Mouse (Mus musculus): Measurements from ENCODE around the gene Tcf7l1.

Tcf7l1 gene

GRCm38 (mm10) chr6:72744144-72744800, 44.8 kb downstream of the Tcf7l1 start:
- DNase-seq = peak in 1 of 2 experiments; percentile 19

GRCm38 (mm10) chr6:72743624-72744041, 45.4 kb downstream of the Tcf7l1 start:
- peak in 1 of 2 experiments; percentile 12 for DNase-seq

DNA sequence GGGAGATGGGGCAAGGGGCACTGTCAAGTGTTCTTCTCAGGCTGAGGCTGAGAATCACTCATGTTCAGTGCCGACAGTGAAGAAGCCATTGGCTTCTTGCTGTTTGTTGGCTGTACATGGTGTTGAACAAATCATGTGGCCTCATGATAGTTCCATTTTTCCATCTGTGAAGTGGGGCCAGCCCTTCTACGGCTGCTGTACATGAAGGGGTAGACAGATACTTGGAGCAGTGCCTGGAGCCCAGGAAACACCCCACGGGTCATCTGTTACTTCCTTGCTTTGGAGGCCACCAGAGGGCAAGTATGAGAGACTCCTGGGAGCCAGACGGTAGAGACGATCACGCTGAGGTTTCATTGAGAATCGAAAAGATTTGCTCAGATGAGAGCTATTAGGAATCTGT, 46.7 kb downstream of the Tcf7l1 start:
- DNase-seq = peak in 1 of 2 experiments; percentile 16

GRCm38 (mm10) chr6:72740596-72741421, 48.2 kb downstream of the Tcf7l1 start:
- peak; percentile 42 to 65 for DNase-seq

GRCm38 (mm10) chr6:72736872-72737271, 52.2 kb downstream of the Tcf7l1 start:
- no peak for DNase-seq

DNA sequence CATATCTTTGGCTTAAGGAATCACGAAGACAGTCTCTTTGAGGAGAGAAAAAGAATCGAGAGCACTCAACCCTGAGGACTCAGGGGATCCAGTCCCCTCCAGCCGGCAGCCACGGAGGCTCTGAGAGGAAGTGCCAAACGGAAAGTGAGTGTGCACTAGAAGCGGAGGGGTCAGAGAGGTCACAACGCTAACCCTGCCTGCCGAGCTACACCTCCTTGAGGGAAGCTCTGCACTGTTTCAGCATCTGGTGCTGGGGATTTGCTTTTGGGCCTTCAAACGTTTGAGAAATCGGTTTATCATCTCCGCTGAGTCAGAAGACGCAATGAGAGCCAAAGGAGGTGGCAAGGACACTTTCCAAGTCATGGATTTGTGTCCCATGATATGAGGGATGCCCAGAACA, 53.8 kb downstream of the Tcf7l1 start:
- DNase-seq = peak in 1 of 2 experiments; percentile 41

GRCm38 (mm10) chr6:72733375-72733774, 55.7 kb downstream of the Tcf7l1 start:
- DNase-seq = no peak

DNA sequence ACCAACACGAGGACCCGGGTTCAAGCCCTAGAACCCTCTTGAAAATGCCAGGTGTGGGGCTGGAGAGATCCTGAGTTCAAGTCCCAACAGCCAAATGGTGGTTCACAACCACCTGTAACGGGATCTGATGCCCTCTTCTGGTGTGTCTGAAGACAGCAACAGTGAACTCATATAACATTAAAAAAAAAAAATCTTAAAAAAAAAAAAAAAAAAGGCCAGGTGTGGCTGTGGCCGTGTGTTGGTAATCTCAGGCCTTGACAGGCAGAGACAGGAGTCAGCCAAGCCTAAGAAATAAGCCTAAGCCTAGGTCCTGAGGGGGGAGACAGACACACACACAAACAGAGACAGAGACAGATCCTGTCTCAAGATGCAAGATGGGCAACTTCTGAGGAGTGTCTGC, 56.9 kb downstream of the Tcf7l1 start:
- DNase-seq = no peak

DNA sequence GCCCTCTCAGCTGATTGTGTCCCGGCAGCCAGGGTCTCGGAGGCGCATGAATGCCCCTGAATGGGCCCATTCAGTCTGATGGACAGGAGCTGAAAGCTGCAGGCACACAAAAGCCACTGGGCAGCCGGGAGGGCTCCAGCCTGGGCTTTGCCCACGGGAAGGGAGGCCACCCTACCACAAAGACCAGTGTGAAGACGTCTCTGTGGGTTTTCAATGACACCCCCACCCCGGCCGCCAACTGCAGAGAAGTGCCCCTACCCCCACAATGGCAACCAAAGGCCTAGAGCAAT, 58.5 kb downstream of the Tcf7l1 start:
- no peak for DNase-seq

- DNase-seq = no peak
These were observed 59.1 kb downstream of the Tcf7l1 start for GRCm38 (mm10) chr6:72729831-72730559.

DNA sequence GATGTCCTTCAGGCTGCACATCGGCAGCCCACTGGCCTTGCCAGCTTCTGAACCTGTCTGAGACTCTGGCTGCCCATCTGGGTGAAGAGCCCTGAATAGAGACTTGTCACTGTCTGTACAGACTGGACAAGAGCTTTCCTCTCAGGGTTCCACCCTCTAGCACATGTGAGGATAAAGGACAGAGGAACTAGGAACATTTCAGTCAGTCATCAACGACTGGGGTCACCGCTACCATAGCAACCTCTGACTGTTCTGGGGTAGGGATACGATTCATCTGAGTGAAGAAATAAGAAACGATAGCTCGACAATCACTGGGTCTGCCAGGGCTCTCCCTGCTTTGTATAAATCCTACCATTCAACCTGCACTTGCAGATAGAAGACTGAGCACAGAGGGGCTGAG, 61.2 kb downstream of the Tcf7l1 start:
- no peak for DNase-seq

- DNase-seq = peak; percentile 39 to 54
These were observed 64.4 kb downstream of the Tcf7l1 start for GRCm38 (mm10) chr6:72724494-72725180.

DNA sequence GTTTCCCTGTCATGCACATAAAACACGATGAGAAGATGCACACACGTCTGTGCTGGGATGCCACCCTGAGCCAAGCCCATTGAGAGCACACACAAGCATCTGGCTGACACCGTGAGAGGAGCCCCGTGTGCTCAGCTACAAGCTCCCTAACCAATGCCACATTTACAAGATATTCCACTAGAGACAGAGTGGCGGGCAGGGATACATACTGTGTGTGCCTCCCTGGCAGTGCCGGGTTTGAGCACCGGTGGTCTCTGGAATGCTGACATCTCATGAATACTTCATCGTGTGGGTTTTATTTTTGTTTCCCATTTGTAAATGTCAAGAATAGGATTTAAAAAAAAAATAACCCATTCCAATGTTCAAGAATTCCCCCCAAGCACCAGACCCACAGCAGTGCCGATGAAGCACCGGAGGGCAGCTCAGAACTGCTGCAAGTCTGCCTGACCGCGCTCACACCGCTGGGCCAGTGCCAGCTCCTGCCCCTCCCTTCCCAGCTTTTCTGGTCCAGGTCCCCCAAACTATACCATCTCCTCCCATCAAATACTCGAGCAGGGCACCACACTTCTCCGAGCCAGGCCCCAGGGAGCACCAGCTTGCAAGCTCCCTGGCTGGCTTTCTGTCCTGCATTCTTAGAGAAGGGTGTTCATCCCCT, 65.2 kb downstream of the Tcf7l1 start:
- no peak for DNase-seq

DNA sequence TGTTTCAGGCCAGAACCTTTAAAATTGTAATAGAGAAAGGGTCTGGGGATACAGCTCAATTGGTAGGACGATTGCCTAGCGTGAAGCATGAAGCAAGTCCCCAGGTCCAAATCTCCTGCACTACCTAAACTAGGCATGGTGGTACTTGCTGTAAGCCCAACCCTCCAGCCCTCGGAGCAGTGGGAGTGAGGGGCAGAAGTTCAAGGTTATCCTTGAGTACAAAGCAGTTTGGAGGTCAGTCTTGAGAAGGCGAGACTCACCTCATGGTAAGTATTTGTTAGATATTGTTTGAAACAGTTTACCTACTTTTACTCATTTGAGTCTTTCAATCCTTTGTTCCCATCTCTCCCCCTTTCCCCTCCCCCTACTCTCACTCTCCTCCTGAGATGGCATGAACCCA, 65.9 kb downstream of the Tcf7l1 start:
- DNase-seq = no peak

GRCm38 (mm10) chr6:72720852-72721251, 68.2 kb downstream of the Tcf7l1 start:
- no peak for DNase-seq

GRCm38 (mm10) chr6:72714726-72715125, 74.3 kb downstream of the Tcf7l1 start:
- peak; percentile 55 to 57 for DNase-seq

DNA sequence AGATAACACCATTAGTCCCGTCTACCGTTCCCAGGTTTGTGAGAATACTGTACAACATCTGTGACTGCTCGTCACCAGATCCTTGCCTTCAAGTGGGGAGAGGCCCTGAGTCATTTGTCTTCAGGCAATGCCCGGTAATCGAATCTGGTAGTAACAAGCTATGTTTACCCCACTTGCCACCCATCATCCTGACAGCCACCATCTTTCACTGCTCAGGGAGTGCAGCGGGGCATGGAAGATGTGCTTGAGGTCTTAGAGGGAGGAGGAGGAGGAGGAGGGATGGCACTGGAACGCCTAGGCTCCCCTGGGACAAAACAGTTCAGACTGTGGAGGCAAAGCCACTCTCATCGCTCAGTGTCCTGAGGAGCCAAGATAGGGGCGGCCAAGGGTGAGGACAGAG, 74.8 kb downstream of the Tcf7l1 start:
- no peak for DNase-seq

DNA sequence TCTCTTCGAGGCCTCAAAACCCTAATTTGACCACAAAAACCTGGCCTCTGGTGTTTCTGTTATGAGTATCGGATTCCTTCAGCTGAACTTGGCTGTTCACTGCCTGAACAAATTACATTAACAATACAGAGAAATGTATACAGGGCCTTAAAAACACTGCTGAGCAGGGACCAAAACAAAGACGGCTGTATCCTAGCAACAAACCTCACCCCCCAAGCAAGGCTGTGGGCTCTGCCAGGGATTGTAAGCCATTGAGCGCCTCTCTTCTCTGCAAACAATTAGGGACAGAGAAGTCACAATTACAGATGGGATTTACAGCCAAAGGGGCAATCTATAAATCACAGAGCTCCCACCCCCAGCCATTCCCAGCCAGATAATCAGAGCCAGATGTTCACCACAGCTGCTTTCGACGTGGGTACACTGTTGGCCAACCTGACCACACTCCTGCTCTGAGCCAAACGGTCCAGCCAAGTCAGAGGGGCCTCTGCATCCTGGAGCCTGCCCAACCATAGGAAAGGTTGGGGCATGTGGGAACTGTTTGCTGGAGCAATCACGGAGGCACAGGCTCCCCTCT, 77.5 kb downstream of the Tcf7l1 start:
- DNase-seq = no peak

DNA sequence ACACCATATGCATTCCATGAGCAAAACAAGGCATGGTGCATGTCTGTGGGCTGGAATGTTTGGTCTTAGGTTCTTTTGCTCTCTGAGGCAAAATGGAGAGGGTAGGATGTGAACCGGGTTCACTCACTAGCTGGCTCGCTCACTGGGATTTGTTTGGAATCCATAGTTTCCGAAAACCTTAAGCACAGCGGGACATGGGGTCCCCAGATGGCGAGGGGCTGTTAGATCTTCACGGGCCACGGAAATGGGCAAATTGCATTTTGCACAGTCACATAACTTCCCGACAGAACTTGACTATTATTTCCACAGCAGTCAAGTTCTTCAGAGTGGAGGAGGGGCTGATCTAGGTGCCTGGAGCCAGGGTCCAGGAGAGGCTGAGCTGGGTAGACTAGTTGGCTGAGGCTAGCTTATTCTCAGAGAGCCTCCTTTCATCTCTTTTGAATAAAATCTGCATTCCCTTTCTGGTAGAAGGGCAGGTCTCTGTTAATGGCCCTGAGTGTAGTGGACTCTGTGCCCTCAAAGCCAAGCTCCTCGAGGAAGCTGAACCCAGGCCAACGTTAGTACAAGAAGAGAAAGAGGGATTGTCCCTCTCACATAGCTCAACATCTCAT, 78.1 kb downstream of the Tcf7l1 start:
- DNase-seq = peak in 1 of 2 experiments; percentile 35

DNA sequence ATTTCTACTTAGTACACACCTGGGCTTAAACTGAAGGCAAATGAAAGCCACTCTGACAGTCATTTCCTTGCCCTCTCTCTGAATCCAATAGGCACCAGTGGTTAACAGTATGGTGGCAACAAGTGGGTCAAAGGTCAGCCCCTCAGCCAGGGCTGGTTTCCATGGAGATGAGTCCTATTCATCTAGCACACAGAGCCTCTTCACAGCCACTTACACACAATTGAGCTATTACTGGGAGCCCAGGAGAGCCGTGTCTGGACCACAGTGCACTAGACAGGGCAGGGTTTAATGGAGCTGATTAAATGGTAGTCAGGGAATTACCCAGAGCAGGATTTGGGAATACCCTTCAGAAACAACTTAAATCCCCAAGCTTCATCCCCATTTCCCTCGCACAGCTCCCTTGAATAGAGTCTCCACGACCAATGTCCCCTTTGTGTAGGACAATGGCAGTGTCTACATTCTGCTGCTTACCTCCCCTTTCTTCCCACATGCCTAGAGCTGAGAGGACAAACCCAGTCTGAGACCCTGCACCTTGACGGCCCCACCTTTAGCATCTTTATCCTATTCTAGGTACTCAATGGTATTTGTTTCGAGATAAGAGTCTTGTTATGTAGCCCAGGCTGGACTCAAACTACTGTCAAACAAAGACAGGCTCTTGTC, 89.5 kb downstream of the Tcf7l1 start:
- no peak for DNase-seq

GRCm38 (mm10) chr6:72698559-72698958, 90.5 kb downstream of the Tcf7l1 start:
- no peak for DNase-seq

Measured in kidney, postnatal 25 days (tissue).